Mouse (Mus musculus) spleen, adult 2 months (tissue): ENCODE data around the gene Lipt2.

Source experiments
- CTCF ChIP-seq: fragments of 200-500 bp; IDR thresholded peaks from 2 replicates; pipeline ENCODE4 v1.5.1; 2011; ENCODE audit warnings: mild to moderate bottlenecking, inconsistent platforms; ENCODE audit not compliant: insufficient read depth, insufficient read length, insufficient replicate concordance; ENCODE audit errors: extremely low read depth
- POLR2A ChIP-seq: fragments of 200-500 bp; IDR thresholded peaks from 2 replicates; pipeline ENCODE4 v1.6.1; 2011; ENCODE audit warnings: low read depth, low read length, inconsistent platforms

- TF ChIP-seq CTCF (no peak), POLR2A (no peak)
Measured at GRCm38 (mm10) chr7:100181176-100181575, 22.1 kb downstream of the Lipt2 start.
